Mouse (Mus musculus) megakaryocyte, embryonic 14.5 days (primary cell): Measurements from ENCODE around the gene Nmu. TPM values are rescaled to one million over a fixed set of nuclear protein-coding genes. Genes with fewer than 3 reads are reported as not detected.

Experiments used
- H3K27me3 ChIP-seq: replicated peaks from 2 replicates; pipeline ENCODE3; 2012; ENCODE audit warnings: inconsistent platforms
- H3K36me3 ChIP-seq: replicated peaks from 2 replicates; pipeline ENCODE3; 2012; ENCODE audit warnings: low read length, inconsistent platforms, mixed read lengths
- H3K4me1 ChIP-seq: 2 replicates; pipeline ENCODE4 v1.6.1; 2012; ENCODE audit warnings: inconsistent platforms
- H3K4me3 ChIP-seq: replicated peaks from 2 replicates; pipeline ENCODE3; 2012; ENCODE audit warnings: moderate library complexity, mild to moderate bottlenecking, inconsistent platforms
- H3K9me3 ChIP-seq: 2 replicates; pipeline ENCODE4 v1.6.1; 2012; ENCODE audit warnings: inconsistent platforms
- FLI1 ChIP-seq: IDR thresholded peaks from 2 replicates; pipeline ENCODE4 v1.6.1; 2012; ENCODE audit warnings: low read length, inconsistent platforms, mixed read lengths
- GATA1 ChIP-seq: IDR thresholded peaks from 3 replicates; pipeline ENCODE4 v1.6.1; 2012; ENCODE audit warnings: mixed read lengths, low read length, inconsistent platforms, borderline replicate concordance
- polyA plus RNA-seq: library from polyadenylated mRNA; stranded (reverse); fragments of >175 nt; gene quantifications from 2 replicates; pipeline ENCODE4 v1.2.3, GENCODE M21; 2012; ENCODE audit warnings: low replicate concordance; ENCODE audit not compliant: insufficient read depth

Gene Nmu
- polyA plus RNA-seq, 1 experiment, result not detected

DNA sequence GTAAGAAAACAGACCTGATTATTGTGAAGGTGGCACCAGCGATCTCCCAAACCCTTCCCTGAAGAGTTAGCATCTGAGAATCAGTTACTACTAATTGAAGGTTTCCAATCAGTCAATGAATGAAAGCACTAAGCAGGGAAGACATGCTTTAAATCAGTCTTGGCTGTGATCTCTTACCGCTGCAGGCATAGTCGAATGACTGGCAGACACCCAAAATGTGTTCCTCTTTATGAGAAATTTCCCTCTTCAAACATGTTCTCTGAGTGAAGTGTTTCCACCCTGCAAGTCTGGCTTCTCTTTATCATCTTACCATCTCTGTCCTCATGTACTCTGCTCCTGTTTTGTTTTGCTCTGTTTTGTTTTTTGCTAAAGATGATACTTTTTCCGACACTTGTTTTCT is 2.8 kb downstream of the Nmu start:
- Histone ChIP-seq H3K27me3 (peaks cover 34% of the 10 kb centered on the region), H3K36me3 (no peaks in the 10 kb centered on the region), H3K9me3 (peaks cover 8% of the 10 kb centered on the region), H3K4me1 (peaks cover 7% of the 10 kb centered on the region; the same call in 1 of the 2 replicates), H3K4me3 (no peak overlapping the region)
- TF ChIP-seq GATA1, result no peak
- TF ChIP-seq FLI1, result no peak

DNA sequence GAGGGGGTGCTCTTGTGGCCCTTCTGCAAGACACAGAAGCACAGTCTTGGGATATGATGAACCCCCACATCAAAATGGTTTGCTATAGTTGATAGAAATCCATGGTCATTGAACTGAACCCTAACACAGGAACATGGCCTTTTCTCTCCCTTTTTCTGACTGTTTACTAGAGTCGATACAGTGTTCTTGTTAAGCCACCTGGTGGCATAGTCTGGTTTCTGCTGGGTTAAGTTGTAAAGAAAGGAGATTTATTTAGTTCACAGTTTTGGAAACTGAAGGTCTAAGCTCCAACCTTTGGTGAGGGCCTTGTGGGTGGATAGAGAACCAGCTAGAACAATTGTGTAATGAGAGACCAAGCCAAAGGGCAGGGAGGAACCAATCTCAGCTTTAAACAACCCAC is 3.5 kb downstream of the Nmu start:
- Histone ChIP-seq H3K27me3 (peaks cover 31% of the 10 kb centered on the region), H3K4me1 (peaks cover 7% of the 10 kb centered on the region; the same call in 1 of the 2 replicates), H3K36me3 (no peaks in the 10 kb centered on the region), H3K4me3 (no peak overlapping the region), H3K9me3 (peaks cover 8% of the 10 kb centered on the region)
- no peak for TF ChIP-seq GATA1
- TF ChIP-seq FLI1, result no peak

DNA sequence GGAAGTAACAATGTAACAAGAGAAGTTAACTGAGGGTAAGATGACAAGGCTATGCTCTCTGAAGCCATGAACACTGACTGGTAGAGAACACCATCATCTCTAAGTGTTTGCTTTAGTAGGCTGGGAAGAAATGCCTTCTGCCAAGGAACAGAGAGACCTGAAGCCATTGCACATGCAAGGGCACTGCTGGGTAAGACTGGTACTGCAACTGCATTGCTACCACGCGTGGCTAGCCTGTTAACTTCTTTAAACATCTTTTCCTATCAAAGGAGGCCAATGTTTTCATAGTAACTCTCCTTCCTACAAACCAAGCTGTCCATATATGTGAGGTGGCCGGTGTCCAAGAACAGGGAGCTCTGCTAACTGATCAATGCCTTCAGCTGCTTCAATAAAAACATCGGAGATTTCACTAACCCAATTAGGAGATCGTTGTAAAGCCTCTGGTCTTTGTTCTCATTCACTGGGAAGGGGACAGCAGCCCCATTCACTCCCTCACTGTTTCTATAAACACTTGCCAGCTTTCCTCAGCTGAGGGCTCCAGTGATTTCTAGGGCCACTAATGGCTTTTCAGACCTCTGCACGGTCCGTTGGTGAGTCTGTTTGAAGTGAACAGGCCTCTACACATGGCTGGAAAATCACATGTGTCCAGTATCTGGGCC is 11.5 kb downstream of the Nmu start:
- H3K4me1 ChIP-seq, result peaks cover 5% of the 10 kb centered on the region; the same call in 1 of the 2 replicates
- no peak for TF ChIP-seq GATA1
- TF ChIP-seq FLI1, result no peak
- H3K27me3 ChIP-seq, result peaks cover 17% of the 10 kb centered on the region
- H3K9me3 ChIP-seq, result no peaks in the 10 kb centered on the region
- H3K4me3 ChIP-seq, result no peak overlapping the region
- no peaks in the 10 kb centered on the region for H3K36me3 ChIP-seq

DNA sequence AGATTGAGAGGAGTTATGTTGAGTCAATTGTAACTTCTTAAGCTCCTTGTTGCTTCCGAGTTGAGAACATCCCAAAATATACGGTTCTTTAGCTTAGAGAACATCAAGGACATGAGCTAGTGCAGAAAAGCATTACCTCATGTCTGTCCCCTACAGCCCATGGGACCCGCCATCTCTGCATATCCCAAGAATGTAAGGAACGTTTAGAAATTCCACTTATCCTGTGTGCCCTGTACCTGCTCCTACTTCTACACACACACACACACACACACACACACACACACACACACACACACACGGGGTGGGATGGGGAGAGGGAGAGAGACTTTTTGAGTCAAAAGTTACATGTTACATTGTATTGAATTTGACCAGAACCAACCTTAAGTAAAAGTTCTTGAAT is 12.1 kb downstream of the Nmu start:
- Histone ChIP-seq H3K4me1 (peaks cover 6% of the 10 kb centered on the region; the same call in 1 of the 2 replicates), H3K9me3 (no peaks in the 10 kb centered on the region), H3K27me3 (peaks cover 20% of the 10 kb centered on the region), H3K36me3 (no peaks in the 10 kb centered on the region), H3K4me3 (no peak overlapping the region)
- TF ChIP-seq GATA1, result no peak
- TF ChIP-seq FLI1, result no peak

DNA sequence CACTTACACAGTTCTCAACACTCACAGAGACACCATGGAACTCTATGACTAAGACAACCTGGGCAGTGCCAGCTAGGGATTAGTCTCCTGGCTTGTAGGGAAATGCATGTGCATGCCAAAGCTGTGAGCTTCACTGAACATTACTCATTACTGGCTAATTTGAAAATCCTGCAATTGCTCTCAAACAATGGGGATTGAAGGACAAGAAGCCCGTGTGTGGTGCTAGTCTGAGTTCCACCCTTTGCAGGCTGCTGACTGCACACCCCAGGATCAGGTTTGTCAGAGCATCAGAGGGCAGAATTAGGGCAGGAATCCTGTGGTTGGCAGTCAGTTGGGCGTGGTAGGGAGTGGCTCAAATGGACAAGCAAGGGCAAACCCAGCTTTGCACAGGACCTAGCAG is 17.5 kb downstream of the Nmu start:
- Histone ChIP-seq H3K9me3 (no peaks in the 10 kb centered on the region), H3K4me1 (peaks cover 9% of the 10 kb centered on the region; the same call in 1 of the 2 replicates), H3K36me3 (no peaks in the 10 kb centered on the region), H3K4me3 (no peak overlapping the region), H3K27me3 (peaks cover 19% of the 10 kb centered on the region)
- no peak for TF ChIP-seq FLI1
- no peak for TF ChIP-seq GATA1

DNA sequence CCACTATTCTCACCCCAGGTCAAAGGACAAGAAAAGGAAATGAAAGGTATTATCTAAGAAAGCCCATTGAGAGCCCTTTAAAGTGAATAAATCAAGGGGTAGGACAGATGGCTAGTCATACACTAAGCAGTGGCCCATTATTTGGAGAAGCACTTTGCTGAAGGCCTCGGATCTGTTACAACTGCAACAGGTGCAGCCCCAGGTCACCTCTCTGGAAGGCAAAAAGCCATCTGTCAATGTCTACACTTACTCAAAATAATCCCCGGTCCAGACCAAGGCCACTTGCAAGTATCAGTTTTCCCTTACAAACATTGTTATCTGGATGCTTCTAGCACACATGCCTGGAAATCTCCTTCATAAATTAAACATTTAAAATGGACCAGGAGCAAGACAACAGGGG is 22.7 kb downstream of the Nmu start:
- TF ChIP-seq GATA1 (no peak), FLI1 (no peak)
- H3K9me3 ChIP-seq, result 0 out of 2 replicates have a peak, but pooled peaks cover 2% of the 10 kb centered on the region
- H3K4me3 ChIP-seq, result no peak overlapping the region
- H3K27me3 ChIP-seq, result peaks cover 10% of the 10 kb centered on the region
- peaks cover 6% of the 10 kb centered on the region for H3K4me1 ChIP-seq
- no peaks in the 10 kb centered on the region for H3K36me3 ChIP-seq

DNA sequence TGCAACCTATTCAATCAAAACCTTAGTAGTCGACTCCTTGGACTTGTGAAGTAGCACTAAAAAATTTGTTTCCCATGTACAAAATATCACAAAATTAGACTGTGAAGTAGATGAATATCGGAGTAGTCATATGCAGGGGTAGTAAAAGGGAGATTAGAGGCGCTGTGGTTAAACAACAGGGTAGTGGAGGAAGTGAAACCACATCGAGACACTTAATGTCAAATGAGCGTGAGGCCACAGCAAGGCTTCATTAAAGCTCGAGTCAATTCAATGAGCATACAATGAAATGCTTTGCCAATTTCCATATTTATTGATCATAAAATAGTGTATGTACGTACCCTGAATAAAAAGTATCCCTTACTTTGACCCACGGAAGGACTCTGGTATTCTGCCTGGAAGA is 26.5 kb downstream of the Nmu start:
- Histone ChIP-seq H3K9me3 (0 out of 2 replicates have a peak, but pooled peaks cover 2% of the 10 kb centered on the region), H3K27me3 (peaks cover 16% of the 10 kb centered on the region), H3K4me1 (peaks cover 6% of the 10 kb centered on the region), H3K36me3 (no peaks in the 10 kb centered on the region), H3K4me3 (peak overlapping the region; percentile 57)
- TF ChIP-seq FLI1, result no peak
- no peak for TF ChIP-seq GATA1

DNA sequence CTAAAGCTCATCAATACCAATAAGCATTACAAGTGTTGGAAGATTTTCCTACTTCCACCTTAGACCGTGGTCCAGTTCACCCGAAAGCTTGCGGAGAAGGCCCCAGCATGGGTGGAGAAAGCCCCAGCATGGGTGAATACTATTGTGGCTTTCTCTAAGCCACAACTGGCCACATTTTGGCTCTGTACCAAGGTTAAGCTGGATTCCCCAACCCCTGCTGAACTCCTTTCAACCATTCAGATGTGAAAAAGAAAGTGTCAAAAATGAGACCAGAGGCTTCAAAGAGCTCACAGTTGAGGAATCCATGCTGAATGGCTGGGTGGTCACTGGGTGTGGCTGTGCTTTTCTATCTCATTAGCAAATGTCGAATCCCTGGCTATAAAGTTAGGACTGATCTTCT is 29.8 kb downstream of the Nmu start:
- peaks cover 6% of the 10 kb centered on the region for H3K4me1 ChIP-seq
- H3K36me3 ChIP-seq, result no peaks in the 10 kb centered on the region
- TF ChIP-seq GATA1 (no peak), FLI1 (no peak)
- H3K4me3 ChIP-seq, result no peak overlapping the region
- peaks cover 3% of the 10 kb centered on the region; the same call in 1 of the 2 replicates for H3K9me3 ChIP-seq
- peaks cover 14% of the 10 kb centered on the region for H3K27me3 ChIP-seq

DNA sequence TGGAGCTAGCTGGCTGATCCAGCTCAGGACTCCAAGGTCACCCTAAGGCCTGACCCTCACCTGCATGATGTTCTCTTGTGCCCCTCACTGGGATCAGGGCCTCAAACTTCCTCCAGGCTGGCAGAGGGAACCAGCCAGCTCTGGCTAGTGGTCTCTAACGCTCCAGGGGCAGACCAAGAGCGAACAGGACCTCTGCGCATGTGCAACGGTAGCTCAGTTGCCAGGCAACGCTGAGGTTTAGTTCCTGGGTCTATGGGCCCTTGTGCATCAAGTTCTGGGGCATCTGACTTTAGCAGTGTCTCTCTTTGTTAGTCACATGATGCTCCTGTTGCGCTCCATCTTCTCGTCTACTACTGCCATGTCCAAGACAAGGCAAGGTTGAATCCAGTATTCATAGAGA is 32.6 kb downstream of the Nmu start, which contains the start of gene Pdcl2:
TSS of gene Pdcl2 (minus strand) at position 204 of the 400 bp plus-strand sequence.
- Histone ChIP-seq H3K9me3 (peaks cover 3% of the 10 kb centered on the region; the same call in 1 of the 2 replicates), H3K4me1 (no peaks in the 10 kb centered on the region), H3K27me3 (peaks cover 16% of the 10 kb centered on the region), H3K36me3 (no peaks in the 10 kb centered on the region), H3K4me3 (no peak within 1 kb of the TSS)
- no peak for TF ChIP-seq GATA1
- no peak for TF ChIP-seq FLI1

DNA sequence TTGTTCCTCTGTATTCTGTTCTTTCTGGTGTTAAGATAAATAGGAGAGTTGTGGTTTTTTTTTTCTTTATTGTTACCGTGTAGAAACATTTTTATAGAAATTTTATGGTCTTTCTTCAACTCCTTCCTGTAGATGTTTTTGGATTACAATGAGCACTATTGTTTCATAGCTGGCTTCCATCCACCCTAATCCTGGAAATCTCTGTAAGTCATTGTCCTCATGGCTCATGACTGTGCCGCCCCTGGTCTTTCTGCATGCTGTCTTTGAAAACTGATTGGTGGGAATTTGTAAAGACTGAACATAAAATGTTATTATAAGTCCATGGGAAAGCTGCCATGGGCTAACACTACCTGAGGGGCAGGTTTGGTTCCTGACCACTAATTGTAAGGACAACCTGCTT is 36.3 kb downstream of the Nmu start:
- Histone ChIP-seq H3K4me3 (no peak overlapping the region), H3K9me3 (peaks cover 3% of the 10 kb centered on the region; the same call in 1 of the 2 replicates), H3K36me3 (no peaks in the 10 kb centered on the region), H3K27me3 (peaks cover 15% of the 10 kb centered on the region), H3K4me1 (no peaks in the 10 kb centered on the region)
- TF ChIP-seq GATA1, result no peak
- TF ChIP-seq FLI1, result no peak
